Mouse (Mus musculus) G1E (cell line): ENCODE results near the gene Rbm38. TPM values are rescaled to one million over a fixed set of nuclear protein-coding genes. Genes with fewer than 3 reads are reported as not detected.
A peak's percentile ranks its signal among the peaks of the same experiment; 100 is the strongest.

Experiments used
- ATAC-seq: 2 replicates; pipeline ENCODE4 v1.8.0; 2016; ENCODE audit warnings: mild to moderate bottlenecking; ENCODE audit not compliant: insufficient number of reproducible peaks, poor library complexity, low FRiP score, severe bottlenecking; ENCODE audit errors: extremely low read depth
- DNase-seq: peaks from one replicate; pipeline ENCODE4 v3.0.0; 2012; ENCODE audit warnings: low spot score
- H3K27me3 ChIP-seq: 2 replicates; pipeline ENCODE4 v1.6.1; 2012; ENCODE audit warnings: mild to moderate bottlenecking, low read length, inconsistent platforms; ENCODE audit not compliant: insufficient read depth
- H3K36me3 ChIP-seq: replicated peaks from 2 replicates; pipeline ENCODE3; 2012; ENCODE audit warnings: mild to moderate bottlenecking, inconsistent platforms
- H3K4me1 ChIP-seq: 2 replicates; pipeline ENCODE4 v1.6.1; 2012; ENCODE audit warnings: low read depth, low read length, inconsistent platforms, mixed read lengths; ENCODE audit not compliant: insufficient read depth
- H3K4me3 ChIP-seq: 2 replicates; pipeline ENCODE4 v1.5.1; 2012; ENCODE audit warnings: low read depth, mild to moderate bottlenecking, inconsistent platforms, low read length, moderate library complexity, mixed read lengths
- H3K9me3 ChIP-seq: replicated peaks from 2 replicates; pipeline ENCODE4 v1.6.1; 2012; ENCODE audit warnings: inconsistent platforms
- CTCF ChIP-seq: IDR thresholded peaks from 2 replicates; pipeline ENCODE4 v1.5.1; 2012; ENCODE audit warnings: low read depth, low read length, inconsistent platforms, mixed read lengths
- GATA1 ChIP-seq: IDR thresholded peaks from 2 replicates; pipeline ENCODE4 v1.6.1; 2012; ENCODE audit warnings: borderline replicate concordance, low read length, inconsistent platforms, mixed read lengths
- GATA2 ChIP-seq: IDR thresholded peaks from 2 replicates; pipeline ENCODE4 v1.6.1; 2012; ENCODE audit warnings: low read depth, low read length, inconsistent platforms, borderline replicate concordance
- POLR2AphosphoS5 ChIP-seq: IDR thresholded peaks from 2 replicates; pipeline ENCODE4 v1.6.1; 2012; ENCODE audit warnings: low read depth, low read length, inconsistent platforms; ENCODE audit not compliant: insufficient replicate concordance
- TAL1 ChIP-seq: conservative IDR thresholded peaks from 2 replicates; pipeline ENCODE4 v1.6.1; 2012; ENCODE audit warnings: low read depth, low read length, inconsistent platforms, mixed read lengths
- polyA plus RNA-seq: library from polyadenylated mRNA; stranded (reverse); fragments of >175 nt; gene quantifications from 2 replicates; pipeline ENCODE4 v1.2.3, GENCODE M21; 2012
- total RNA-seq, 2 experiments: library from RNA; stranded (forward) in 1 of 2; stranded (reverse) in 1 of 2; fragments of 200-1000 nt in 1 of 2; fragments of >200 nt in 1 of 2; fragmentation: Nextera tagmentation in 1 of 2; gene quantifications; 2 replicates each; pipeline ENCODE4 v1.2.3; 2014 to 2017

The Rbm38 gene
- total RNA-seq (2014; fragmentation: Nextera tagmentation), result 299 and 342 TPM in 2 replicates
- total RNA-seq (2017), result 35.7 and 36.0 TPM in 2 replicates
- 692 and 737 TPM in 2 replicates for polyA plus RNA-seq

DNA sequence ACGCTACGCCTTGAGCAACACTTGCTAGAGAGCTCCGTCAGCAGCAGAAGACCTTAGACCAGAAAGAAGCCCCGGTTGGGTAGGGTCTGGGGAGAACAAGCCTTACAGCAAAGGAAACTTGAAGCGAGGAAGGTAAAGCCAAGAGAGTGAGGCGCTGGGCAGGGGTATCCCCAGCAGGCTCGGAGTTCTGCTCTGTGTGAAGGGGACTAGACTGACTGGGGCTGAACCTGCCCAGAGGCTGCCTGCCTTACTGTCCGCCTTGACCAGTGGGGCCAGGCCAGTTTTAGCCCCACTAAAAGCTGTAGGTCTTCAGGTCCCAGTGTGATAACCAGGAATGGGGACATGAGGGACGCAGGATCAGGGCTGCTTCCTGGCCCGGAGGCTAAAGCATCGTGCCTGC is at the start of gene Rbm38:
TSS of gene Rbm38 (plus strand) at position 69 of the 400 bp plus-strand sequence.
- Histone ChIP-seq H3K4me1 (peaks cover 65% of the 10 kb centered on the region), H3K9me3 (no peaks in the 10 kb centered on the region), H3K4me3 (peak within 1 kb of the TSS; percentile 70), H3K36me3 (peaks cover 51% of the 10 kb centered on the region), H3K27me3 (no peaks in the 10 kb centered on the region)
- ATAC-seq, result no peak
- TF ChIP-seq GATA2 (no peak), TAL1 (no peak)
- DNase-seq, result no peak

DNA sequence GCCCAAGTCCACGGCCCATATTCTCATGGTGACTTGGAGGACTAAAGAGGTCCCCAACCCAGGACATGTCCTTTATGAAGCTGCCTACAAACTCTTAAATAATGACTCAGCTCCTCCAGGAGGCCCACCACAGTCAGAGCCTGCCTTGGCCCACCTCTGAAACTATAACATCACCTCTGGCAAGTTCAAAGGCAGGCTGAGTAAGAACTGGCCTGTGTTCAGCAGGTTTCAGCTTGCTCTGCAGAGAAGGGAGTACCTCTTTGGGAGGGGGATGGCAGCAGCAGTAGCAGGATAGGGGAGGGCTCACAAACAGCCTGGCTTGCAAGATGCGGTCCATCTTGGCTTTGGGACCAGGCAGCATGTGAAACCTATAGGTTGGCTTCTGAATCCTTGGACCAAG is 48.4 kb upstream of the Rbm38 start:
- no peak overlapping the region for H3K4me3 ChIP-seq

DNA sequence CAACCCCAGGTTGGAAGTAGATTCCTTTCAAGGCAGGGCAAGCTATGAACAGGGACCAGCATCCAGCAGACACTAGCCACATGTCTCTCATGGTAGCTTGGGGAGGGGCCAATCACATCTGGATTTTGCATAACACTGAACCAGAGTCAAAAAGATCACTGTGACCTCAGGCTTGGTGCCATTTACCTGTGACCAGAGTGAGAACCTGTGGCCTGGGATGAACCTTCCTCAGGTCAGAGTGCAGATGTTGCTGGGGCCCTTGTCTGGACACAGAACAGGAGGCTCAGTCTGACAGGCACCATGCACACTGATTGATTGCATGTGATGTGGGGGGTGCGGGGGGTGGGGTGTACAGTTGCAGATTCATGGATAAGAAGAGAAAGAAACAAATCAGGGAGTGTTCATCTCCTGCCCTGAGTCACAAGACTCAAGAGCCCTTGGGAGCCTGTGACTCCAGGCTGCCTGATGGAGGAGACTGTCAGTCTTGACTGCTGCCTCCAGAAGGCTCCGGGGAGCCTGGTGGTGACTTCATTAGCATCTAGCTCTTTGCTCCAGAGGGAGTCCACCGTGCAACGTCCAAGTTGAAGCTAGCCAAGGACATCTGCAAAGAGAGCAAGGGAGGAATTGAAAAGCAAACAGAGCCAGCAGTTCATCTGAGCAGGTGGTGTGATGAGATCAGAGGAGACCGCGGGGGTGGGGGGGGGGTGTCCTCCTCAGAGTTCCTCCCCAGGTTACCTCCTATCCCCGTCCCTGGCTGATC is 46.3 kb upstream of the Rbm38 start:
- no peak for DNase-seq

More for the DNA sequence above, 48.4 kb upstream of the Rbm38 start:
- H3K4me1 ChIP-seq, result no peaks in the 10 kb centered on the region
- H3K9me3 ChIP-seq, result peaks cover 13% of the 10 kb centered on the region
- TF ChIP-seq POLR2AphosphoS5 (no peak), GATA2 (no peak), TAL1 (no peak), CTCF (no peak), GATA1 (no peak)
- H3K36me3 ChIP-seq, result no peaks in the 10 kb centered on the region
- no peak for DNase-seq
- no peak for ATAC-seq
- no peaks in the 10 kb centered on the region for H3K27me3 ChIP-seq

DNA sequence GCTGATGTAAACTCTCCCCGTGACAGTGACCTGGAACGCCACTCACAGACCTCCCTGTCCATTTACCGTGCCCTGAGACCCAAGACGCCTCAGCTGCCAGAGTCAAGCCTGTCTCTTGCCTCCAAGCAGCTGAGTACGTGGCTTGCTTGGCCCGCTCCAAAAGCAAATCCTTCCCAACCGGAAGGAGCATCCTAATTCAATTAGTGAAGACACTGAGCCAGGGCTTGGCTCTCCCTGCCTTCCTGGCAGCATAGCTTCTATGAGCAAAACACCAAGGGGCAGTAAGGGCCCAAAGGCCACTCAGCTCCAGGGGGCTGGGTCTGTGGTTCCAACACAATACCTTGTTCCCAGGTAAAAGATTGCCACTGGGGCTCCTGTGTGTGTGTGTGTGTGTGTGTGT is 45.6 kb upstream of the Rbm38 start:
- no peak for TF ChIP-seq TAL1
- TF ChIP-seq GATA2, result no peak
- no peak for TF ChIP-seq CTCF
- H3K36me3 ChIP-seq, result no peaks in the 10 kb centered on the region
- no peak for ATAC-seq
- H3K9me3 ChIP-seq, result peaks cover 11% of the 10 kb centered on the region
- no peaks in the 10 kb centered on the region for H3K27me3 ChIP-seq
- no peaks in the 10 kb centered on the region for H3K4me1 ChIP-seq
- H3K4me3 ChIP-seq, result no peak overlapping the region
- DNase-seq, result no peak

More for the DNA sequence above, 46.3 kb upstream of the Rbm38 start:
- peaks cover 15% of the 10 kb centered on the region for H3K9me3 ChIP-seq
- no peak for TF ChIP-seq GATA1
- TF ChIP-seq POLR2AphosphoS5, result no peak
- no peak for TF ChIP-seq CTCF
- TF ChIP-seq TAL1, result no peak
- TF ChIP-seq GATA2, result no peak
- no peaks in the 10 kb centered on the region for H3K4me1 ChIP-seq
- H3K36me3 ChIP-seq, result no peaks in the 10 kb centered on the region
- H3K27me3 ChIP-seq, result no peaks in the 10 kb centered on the region
- no peak overlapping the region for H3K4me3 ChIP-seq
- ATAC-seq, result no peak

DNA sequence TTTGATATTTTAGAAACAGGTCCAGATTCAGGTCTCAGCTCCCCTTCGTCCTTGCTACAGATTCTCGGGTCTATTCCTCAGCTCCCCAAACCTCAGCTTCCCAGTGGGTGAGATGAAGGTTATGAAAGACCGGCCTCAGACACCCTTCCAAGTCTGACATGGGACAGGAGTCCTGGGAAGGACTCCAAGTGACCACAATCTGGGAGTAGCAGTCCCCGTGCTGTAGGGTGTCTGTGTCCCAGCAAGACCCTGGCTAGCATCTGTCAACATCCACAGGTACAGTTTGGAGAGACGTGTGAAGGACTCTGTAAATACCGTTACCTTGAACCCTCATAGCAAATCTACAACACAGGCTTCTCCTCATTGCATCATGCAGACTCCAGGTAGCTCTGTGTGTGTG is 45.1 kb upstream of the Rbm38 start:
- Histone ChIP-seq H3K27me3 (no peaks in the 10 kb centered on the region), H3K4me1 (no peaks in the 10 kb centered on the region), H3K9me3 (peaks cover 11% of the 10 kb centered on the region), H3K4me3 (no peak overlapping the region), H3K36me3 (no peaks in the 10 kb centered on the region)
- ATAC-seq (no peak), DNase-seq (no peak)
- no peak for TF ChIP-seq POLR2AphosphoS5
- TF ChIP-seq CTCF, result no peak
- no peak for TF ChIP-seq GATA2
- TF ChIP-seq TAL1, result no peak
- no peak for TF ChIP-seq GATA1

DNA sequence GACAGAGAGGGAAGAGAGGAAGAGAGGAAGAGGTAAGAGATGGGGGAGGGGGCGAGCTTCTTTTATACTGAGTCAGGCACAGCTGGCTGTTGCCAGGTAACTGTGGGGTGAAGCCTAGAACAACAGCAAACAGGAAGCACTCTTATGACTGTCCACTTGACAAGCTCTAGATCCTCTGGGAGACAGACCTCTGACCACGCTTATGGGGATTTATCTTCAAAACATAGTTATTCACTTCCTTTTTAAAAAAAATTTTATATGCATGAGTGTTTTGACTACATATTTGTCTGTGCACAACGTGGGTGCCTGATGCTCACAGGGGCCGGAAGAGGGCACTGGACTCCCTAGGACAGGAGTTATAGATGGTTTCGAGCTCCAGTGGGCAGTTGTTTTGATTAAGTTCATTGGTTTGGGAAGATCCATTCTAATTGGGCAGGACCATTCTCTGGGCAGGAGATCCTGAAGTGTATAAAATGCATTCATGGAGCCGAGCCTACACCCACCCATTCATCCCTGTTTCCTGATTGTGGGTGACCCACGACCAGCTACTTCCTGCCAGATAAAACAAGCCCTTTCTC is 43.5 kb upstream of the Rbm38 start:
- no peak for TF ChIP-seq GATA2
- H3K36me3 ChIP-seq, result no peaks in the 10 kb centered on the region
- DNase-seq, result no peak
- H3K27me3 ChIP-seq, result no peaks in the 10 kb centered on the region
- no peaks in the 10 kb centered on the region for H3K4me1 ChIP-seq
- no peak overlapping the region for H3K4me3 ChIP-seq
- ATAC-seq, result no peak
- H3K9me3 ChIP-seq, result peaks cover 11% of the 10 kb centered on the region
